Mouse (Mus musculus) adrenal gland, adult (tissue): ENCODE measurements at regions not wholly inside any gene's neighbourhood (a gene's known extent, or its start where the extent isn't known, plus 50 kb on each side); places are given as distances from the start of the nearest gene placed in this dataset.
A peak's percentile ranks its signal among the peaks of the same experiment; 100 is the strongest.
"Not testable (repeated sequence)": the region's sequence is repeated elsewhere in the genome, so short reads cannot be mapped to it uniquely, and the experiment has no call there.

ENCODE experiments used
- DNase-seq, 2 experiments: peaks; one replicate each; pipeline ENCODE4 v3.0.0; 2022 to 2023; ENCODE audit warnings: low spot score in 1 of 2; ENCODE audit not compliant: inconsistent age in 2 of 2

GRCm38 (mm10) chr7:83391388-83391787 lies 193.3 kb upstream of the Tmc3 start:
- DNase-seq: no peak

GRCm38 (mm10) chr7:83392181-83392580 lies 192.5 kb upstream of the Tmc3 start:
- DNase-seq: no peak

GRCm38 (mm10) chr7:83392625-83393024 lies 192.1 kb upstream of the Tmc3 start:
- DNase-seq: no peak

GRCm38 (mm10) chr7:83394156-83394555 lies 190.6 kb upstream of the Tmc3 start:
- no peak for DNase-seq

GRCm38 (mm10) chr7:83399668-83400067 lies 185.1 kb upstream of the Tmc3 start:
- DNase-seq: no peak

GRCm38 (mm10) chr7:83401001-83401400 lies 183.7 kb upstream of the Tmc3 start:
- DNase-seq: no peak

GRCm38 (mm10) chr7:83412745-83413144 lies 172.0 kb upstream of the Tmc3 start:
- peak in 1 of 2 experiments; percentile 41 for DNase-seq

GRCm38 (mm10) chr7:83429929-83430556 lies 154.7 kb upstream of the Tmc3 start:
- no peak for DNase-seq

GRCm38 (mm10) chr7:83431094-83431493 lies 153.6 kb upstream of the Tmc3 start:
- DNase-seq: peak; percentile 9 to 30

- DNase-seq: no peak
Observed at GRCm38 (mm10) chr7:83432843-83433242, 151.9 kb upstream of the Tmc3 start.

GRCm38 (mm10) chr7:83433959-83434715 lies 150.6 kb upstream of the Tmc3 start:
- no peak for DNase-seq

GRCm38 (mm10) chr7:83438538-83439393 lies 146.0 kb upstream of the Tmc3 start:
- DNase-seq: peak; percentile 11 to 40

- no peak for DNase-seq
Observed at GRCm38 (mm10) chr7:83443596-83444278, 141.0 kb upstream of the Tmc3 start.

- no peak for DNase-seq
Observed at GRCm38 (mm10) chr7:83444279-83444615, 140.5 kb upstream of the Tmc3 start.

- no peak for DNase-seq
Observed at GRCm38 (mm10) chr7:83445181-83445926, 139.4 kb upstream of the Tmc3 start.

- DNase-seq: no peak
Observed at GRCm38 (mm10) chr7:83450346-83450745, 134.4 kb upstream of the Tmc3 start.

GRCm38 (mm10) chr7:83452309-83452708 lies 132.4 kb upstream of the Tmc3 start:
- peak in 1 of 2 experiments; percentile 21 for DNase-seq

GRCm38 (mm10) chr7:83459520-83459919 lies 125.2 kb upstream of the Tmc3 start:
- DNase-seq: no peak

GRCm38 (mm10) chr7:83467006-83467405 lies 117.7 kb upstream of the Tmc3 start:
- DNase-seq: no peak

- not testable (repeated sequence) for DNase-seq
Observed at GRCm38 (mm10) chr7:83469856-83470255, 114.9 kb upstream of the Tmc3 start.
